Mouse (Mus musculus) embryonic fibroblast, embryonic 13.5 days (primary cell): ENCODE results near the gene Olfr313.

Source experiments
- CTCF ChIP-seq: IDR thresholded peaks from 2 replicates; pipeline ENCODE4 v1.5.1; 2011; ENCODE audit warnings: mild to moderate bottlenecking, control low read depth, low read length, moderate library complexity, borderline replicate concordance; ENCODE audit not compliant: insufficient read depth
- POLR2A ChIP-seq: IDR thresholded peaks from 2 replicates; pipeline ENCODE4 v1.6.1; 2011; ENCODE audit warnings: low read depth, mild to moderate bottlenecking, control low read depth, low read length, moderate library complexity

DNA sequence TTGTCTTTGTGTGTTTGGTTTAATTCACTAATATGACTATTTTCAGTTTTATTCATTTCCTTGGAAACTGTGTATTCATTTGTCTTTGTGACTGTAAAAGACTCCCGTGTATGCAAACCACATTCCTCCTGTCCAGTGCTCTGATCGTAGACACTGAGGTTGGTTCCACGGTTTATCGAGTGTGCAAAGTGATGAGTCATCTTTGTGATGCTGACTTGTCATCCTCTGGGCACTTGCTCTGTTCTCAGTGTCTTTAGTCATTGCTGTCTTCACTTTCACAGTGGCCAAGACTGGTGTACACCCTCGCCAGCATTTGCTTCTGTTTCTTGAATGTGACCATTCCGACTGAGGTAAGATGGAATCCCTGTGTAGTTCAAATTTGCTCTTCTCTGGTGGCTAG is 24.2 kb upstream of the Olfr313 start:
- TF ChIP-seq POLR2A, result no peak
- no peak for TF ChIP-seq CTCF
